Mouse (Mus musculus) forelimb bud, embryonic 11.5 days (tissue): ENCODE data around the gene Tmem138.
"Not testable (repeated sequence)": the region's sequence is repeated elsewhere in the genome, so short reads cannot be mapped to it uniquely, and the experiment has no call there.

Experiments
- DNase-seq: peaks from one replicate; pipeline ENCODE4 v3.0.0-alpha.2; 2012; ENCODE audit warnings: low read depth, low spot score

Gene Tmem138

GRCm38 (mm10) chr19:10569627-10570026 lies 7.5 kb downstream of the Tmem138 start:
- no peak for DNase-seq

GRCm38 (mm10) chr19:10565217-10565616 lies 11.9 kb downstream of the Tmem138 start:
- DNase-seq, result no peak

- DNase-seq, result no peak
Observed at GRCm38 (mm10) chr19:10564278-10564677, 12.9 kb downstream of the Tmem138 start.

- DNase-seq, result no peak
Observed at GRCm38 (mm10) chr19:10562351-10562750, 14.8 kb downstream of the Tmem138 start.

GRCm38 (mm10) chr19:10561558-10562314 lies 15.4 kb downstream of the Tmem138 start:
- DNase-seq, result peak; percentile 18

GRCm38 (mm10) chr19:10560108-10560507 lies 17.1 kb downstream of the Tmem138 start:
- DNase-seq, result no peak

GRCm38 (mm10) chr19:10557837-10558375 lies 19.3 kb downstream of the Tmem138 start:
- DNase-seq, result not testable (repeated sequence)

GRCm38 (mm10) chr19:10557430-10557829 lies 19.7 kb downstream of the Tmem138 start:
- no peak for DNase-seq

GRCm38 (mm10) chr19:10557001-10557400 lies 20.2 kb downstream of the Tmem138 start:
- DNase-seq, result no peak

GRCm38 (mm10) chr19:10555624-10556510 lies 21.3 kb downstream of the Tmem138 start, which contains the start of gene Tmem216:
TSS of gene Tmem216 (minus strand) at chr19:10556238.
- DNase-seq, result peak; percentile 78

GRCm38 (mm10) chr19:10539454-10539853 lies 37.7 kb downstream of the Tmem138 start:
- no peak for DNase-seq

GRCm38 (mm10) chr19:10530082-10530481 lies 47.1 kb downstream of the Tmem138 start:
- DNase-seq, result no peak

- peak; percentile 64 for DNase-seq
Observed at GRCm38 (mm10) chr19:10525910-10526309, 51.3 kb downstream of the Tmem138 start, which contains the start of gene Sdhaf2. TSS of gene Sdhaf2 (minus strand) at chr19:10526142.

GRCm38 (mm10) chr19:10525106-10525901 lies 51.9 kb downstream of the Tmem138 start, which contains the start of gene Cpsf7:
TSS of gene Cpsf7 (plus strand) at chr19:10525266.
- DNase-seq, result peak; percentile 93

- DNase-seq, result no peak
Observed at GRCm38 (mm10) chr19:10524784-10525105, 52.4 kb downstream of the Tmem138 start.

- DNase-seq, result no peak
Observed at GRCm38 (mm10) chr19:10523483-10524080, 53.6 kb downstream of the Tmem138 start.

- no peak for DNase-seq
Observed at GRCm38 (mm10) chr19:10521926-10522325, 55.2 kb downstream of the Tmem138 start.
